Mouse (Mus musculus) neural tube, embryonic 12.5 days (tissue): ENCODE data around the gene Nkx6-1. TPM values are rescaled to one million over a fixed set of nuclear protein-coding genes. Genes with fewer than 3 reads are reported as not detected.

Experiments
- ATAC-seq: fragments of 200-750 bp; cut with Nextera tagmentation; 2 replicates; pipeline ENCODE4 v1.8.0; 2017; ENCODE audit warnings: low read depth, mild to moderate bottlenecking, moderate TSS enrichment, moderate library complexity; ENCODE audit not compliant: low FRiP score
- H3K27ac ChIP-seq: fragments of 300-500 bp; sonication (generic); 2 replicates; pipeline ENCODE4 v1.5.1; 2016
- H3K27me3 ChIP-seq: fragments of 300-500 bp; sonication (generic); replicated peaks from 2 replicates; pipeline ENCODE4 v1.6.1; 2016; ENCODE audit warnings: mild to moderate bottlenecking
- H3K36me3 ChIP-seq: fragments of 300-500 bp; sonication (generic); 2 replicates; pipeline ENCODE4 v1.6.1; 2016; ENCODE audit warnings: mild to moderate bottlenecking
- H3K4me1 ChIP-seq: fragments of 300-500 bp; sonication (generic); 2 replicates; pipeline ENCODE4 v1.6.1; 2016
- H3K4me2 ChIP-seq: fragments of 300-500 bp; sonication (generic); replicated peaks from 2 replicates; pipeline ENCODE4 v1.6.1; 2016; ENCODE audit warnings: mild to moderate bottlenecking
- H3K4me3 ChIP-seq: fragments of 300-500 bp; sonication (generic); 2 replicates; pipeline ENCODE4 v1.5.1; 2016
- H3K9ac ChIP-seq: fragments of 300-500 bp; sonication (generic); 2 replicates; pipeline ENCODE4 v1.6.1; 2016; ENCODE audit warnings: mild to moderate bottlenecking
- H3K9me3 ChIP-seq: fragments of 300-500 bp; sonication (generic); 2 replicates; pipeline ENCODE4 v1.6.1; 2016; ENCODE audit warnings: mild to moderate bottlenecking
- WGBS: fragments of 180-500 bp; shearing (Covaris S2); methylation state at CpG from one replicate; pipeline ENCODE4 v1.1.7; 2016; 5-methylcytosine and 5-hydroxymethylcytosine counted together
- polyA plus RNA-seq: library from polyadenylated mRNA; unstranded; fragments of >200 nt; fragmentation: Nextera tagmentation; extraction: Ambion mirVana; gene quantifications from 2 replicates; pipeline ENCODE4 v1.2.1, GENCODE M21; 2016

Gene Nkx6-1
- polyA plus RNA-seq = 9.6 and 11.5 TPM in 2 replicates

DNA sequence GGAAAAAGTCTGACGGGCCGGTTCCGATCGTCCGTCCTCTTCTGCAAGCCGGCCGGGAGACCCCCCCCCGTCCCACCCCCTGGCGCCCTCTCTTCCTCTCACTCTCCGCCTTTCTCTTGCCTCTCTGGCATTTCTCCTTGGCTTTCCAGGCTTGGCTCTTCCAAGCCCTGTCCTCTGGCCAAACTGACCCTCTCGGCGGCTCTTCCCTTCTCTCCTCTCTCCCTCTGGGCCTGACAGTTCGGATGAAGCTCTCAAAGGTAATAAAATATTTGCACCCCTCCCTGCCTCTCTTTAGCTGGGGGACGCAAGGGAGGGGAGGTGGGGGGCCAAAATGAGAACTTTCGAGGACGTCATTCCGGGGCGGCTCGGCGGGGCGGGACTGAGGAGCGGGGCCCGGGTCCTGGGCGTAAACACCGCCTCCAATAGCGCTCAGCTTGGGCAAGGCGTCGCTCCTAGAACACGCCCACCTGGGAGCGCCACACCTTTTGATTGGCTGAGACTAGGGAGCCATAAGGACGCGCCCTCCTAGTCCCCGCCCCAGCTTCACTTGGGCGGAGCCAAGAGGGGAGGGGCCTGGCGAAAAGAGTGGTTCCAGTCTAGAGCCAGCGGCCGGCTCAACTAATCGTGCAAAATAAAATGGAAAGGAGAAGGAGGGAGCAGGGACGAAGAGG, at the start of gene Nkx6-1:
Gene Nkx6-1, minus strand, starts transcription at position 52 of the 671 bp plus-strand sequence.
- WGBS = under 1% methylated on average over 39 of the region's 39 CpGs
- Histone ChIP-seq H3K4me1 (peaks cover 27% of the 10 kb centered on the region), H3K27me3 (peaks cover 96% of the 10 kb centered on the region), H3K36me3 (no peaks in the 10 kb centered on the region), H3K9ac (peak within 1 kb of the TSS; percentile 68), H3K4me2 (peak within 1 kb of the TSS; percentile 60), H3K4me3 (peak within 1 kb of the TSS; percentile 47), H3K9me3 (no peaks in the 10 kb centered on the region), H3K27ac (peak within 1 kb of the TSS; percentile 32; the same call in 1 of the 2 replicates)
- ATAC-seq = peak; percentile 98

DNA sequence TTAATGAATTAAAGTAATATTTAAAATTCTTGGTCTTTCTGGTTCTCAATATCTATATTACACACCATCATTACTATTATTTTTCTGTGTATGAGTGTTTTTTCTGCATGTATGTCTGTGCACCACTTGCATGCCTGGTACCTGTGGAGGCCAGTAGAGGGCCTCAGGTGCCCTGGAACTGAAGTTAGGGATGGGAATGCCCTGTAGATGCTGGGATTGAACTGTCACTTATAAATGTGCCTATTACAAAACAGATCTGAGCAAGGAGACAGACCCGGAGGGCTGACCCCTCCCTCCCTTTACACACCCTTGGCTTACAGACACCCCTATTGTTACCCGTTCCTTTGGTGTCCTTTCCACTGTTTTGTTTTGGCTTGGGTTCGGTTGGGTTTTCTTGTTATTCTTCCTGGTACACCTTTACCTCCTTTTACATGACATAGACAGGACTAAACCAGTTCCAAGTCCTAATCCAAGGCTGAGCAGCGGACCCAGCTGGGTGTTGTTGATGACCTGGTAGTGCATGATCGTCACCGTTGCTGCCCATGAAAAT, 48.3 kb upstream of the Nkx6-1 start:
- Histone ChIP-seq H3K27me3 (no peaks in the 10 kb centered on the region), H3K4me2 (no peak overlapping the region), H3K4me1 (no peaks in the 10 kb centered on the region), H3K36me3 (no peaks in the 10 kb centered on the region), H3K9ac (no peak overlapping the region), H3K27ac (no peak overlapping the region), H3K9me3 (no peaks in the 10 kb centered on the region), H3K4me3 (no peak overlapping the region)
- no peak for ATAC-seq
- 86% methylated on average over 6 of the region's 6 CpGs for WGBS

DNA sequence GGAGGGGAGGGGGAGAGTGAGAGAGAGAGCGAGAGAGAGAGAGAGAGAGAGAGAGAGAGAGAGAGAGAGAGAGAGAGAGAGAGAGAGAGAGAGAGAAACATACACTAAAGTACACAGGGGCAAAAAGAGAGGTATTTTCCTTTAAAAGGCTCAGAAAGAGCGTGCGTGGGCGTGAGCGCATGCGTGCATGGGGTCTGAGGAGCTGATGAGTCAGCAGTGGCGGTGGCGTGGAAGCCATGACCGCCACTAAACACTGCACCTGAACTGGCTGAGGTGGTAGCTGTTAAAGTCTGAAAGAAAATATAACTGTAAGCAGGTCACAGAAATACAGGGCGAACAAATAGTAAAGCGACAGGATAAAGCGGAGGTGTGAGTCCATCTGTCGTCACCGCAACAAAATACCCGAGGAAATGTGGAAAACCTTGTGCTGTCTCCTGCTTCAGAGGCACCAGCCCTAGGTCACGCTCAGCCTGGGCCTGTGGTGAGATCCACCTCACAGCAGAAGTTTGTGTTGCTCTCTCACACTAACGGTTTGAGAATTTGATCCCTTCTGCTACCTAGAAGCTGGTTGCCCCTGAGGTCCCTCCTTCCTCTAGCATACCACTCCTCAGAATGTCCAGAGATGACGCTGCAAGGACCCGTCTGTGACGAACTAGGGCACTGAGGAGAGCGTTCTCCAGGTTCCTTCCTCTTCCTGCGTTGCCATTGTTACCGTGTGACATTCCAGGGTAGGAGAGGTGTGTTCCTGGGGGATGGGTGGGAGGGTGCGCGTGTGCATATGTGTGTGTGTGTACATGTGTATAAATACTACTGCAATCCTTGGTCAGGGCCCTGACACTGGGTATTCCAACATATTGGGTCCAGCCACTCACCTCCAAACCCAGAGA, 38.8 kb upstream of the Nkx6-1 start:
- ATAC-seq = no peak
- 81% methylated on average over 24 of the region's 25 CpGs for WGBS
- Histone ChIP-seq H3K9ac (no peak overlapping the region), H3K4me3 (no peak overlapping the region), H3K27me3 (no peaks in the 10 kb centered on the region), H3K4me2 (no peak overlapping the region), H3K4me1 (no peaks in the 10 kb centered on the region), H3K9me3 (no peaks in the 10 kb centered on the region), H3K36me3 (no peaks in the 10 kb centered on the region), H3K27ac (no peak overlapping the region)

DNA sequence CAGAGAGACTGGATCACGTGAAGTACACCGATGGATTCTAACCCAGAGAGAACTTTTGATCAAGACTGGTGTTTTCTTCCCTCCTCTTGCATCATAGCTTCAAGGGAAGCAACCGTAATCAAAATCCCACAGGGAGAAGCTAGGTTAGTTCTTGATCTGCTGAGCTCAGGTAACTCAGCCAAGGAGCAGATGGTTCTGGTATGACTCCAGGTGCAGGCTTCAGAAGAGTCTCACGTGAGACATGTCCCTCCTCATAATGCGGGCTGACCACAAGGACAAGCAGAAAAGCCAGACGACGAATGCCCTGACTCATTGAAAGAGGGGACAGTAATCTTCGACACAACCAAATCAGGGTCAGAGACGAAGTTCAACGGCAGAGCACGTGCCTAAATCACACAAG, 37.8 kb upstream of the Nkx6-1 start:
- Histone ChIP-seq H3K4me1 (no peaks in the 10 kb centered on the region), H3K9ac (no peak overlapping the region), H3K36me3 (no peaks in the 10 kb centered on the region), H3K9me3 (no peaks in the 10 kb centered on the region), H3K4me3 (no peak overlapping the region), H3K27me3 (no peaks in the 10 kb centered on the region), H3K4me2 (no peak overlapping the region), H3K27ac (no peak overlapping the region)
- WGBS = 85% methylated on average over 11 of the region's 11 CpGs
- no peak for ATAC-seq

DNA sequence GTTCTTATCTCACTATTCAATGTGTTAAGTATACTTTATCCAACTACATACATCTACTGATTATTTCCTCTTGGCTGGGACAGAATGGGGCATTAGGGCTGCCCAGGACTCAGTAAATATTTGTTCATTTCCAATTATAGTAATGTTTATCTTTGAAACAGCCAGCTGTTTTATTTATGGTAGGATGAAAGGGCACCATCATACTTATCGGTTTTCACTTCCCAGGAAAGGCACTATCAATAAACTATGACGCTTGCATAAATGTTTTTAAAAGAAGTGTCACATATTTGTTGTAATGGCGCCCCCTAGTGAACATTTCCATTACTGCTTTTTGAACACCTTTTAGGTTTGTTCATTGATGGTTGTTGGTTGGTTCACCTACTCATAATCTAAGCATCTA, 35.8 kb upstream of the Nkx6-1 start:
- H3K4me2 ChIP-seq = no peak overlapping the region
- H3K27ac ChIP-seq = no peak overlapping the region
- no peak overlapping the region for H3K9ac ChIP-seq
- H3K4me3 ChIP-seq = no peak overlapping the region
- H3K27me3 ChIP-seq = no peaks in the 10 kb centered on the region
- H3K4me1 ChIP-seq = no peaks in the 10 kb centered on the region
- H3K9me3 ChIP-seq = no peaks in the 10 kb centered on the region
- ATAC-seq = no peak
- WGBS = 12% methylated on average over 3 of the region's 3 CpGs
- no peaks in the 10 kb centered on the region for H3K36me3 ChIP-seq

DNA sequence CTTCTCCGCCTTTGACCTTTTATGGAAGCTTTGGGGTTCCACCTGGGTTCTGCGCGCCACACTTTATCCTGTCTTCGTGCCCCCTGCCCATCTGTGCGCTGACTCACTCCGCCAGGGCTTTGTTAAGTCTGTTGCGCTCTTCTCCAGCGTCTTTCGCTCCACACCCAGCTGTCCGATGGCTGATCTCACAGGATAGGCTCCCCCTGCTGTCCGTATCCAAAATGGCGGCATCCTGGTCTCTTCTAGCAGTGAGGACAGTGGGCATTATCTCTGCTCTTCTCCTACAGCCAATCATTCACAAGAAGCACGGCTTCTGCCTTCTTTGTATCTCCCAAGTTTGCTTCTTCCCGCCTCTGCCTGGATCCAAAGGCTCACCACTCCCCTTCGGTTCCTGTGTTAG, 23.8 kb upstream of the Nkx6-1 start:
- H3K36me3 ChIP-seq = no peaks in the 10 kb centered on the region
- peak overlapping the region; percentile 46 for H3K4me2 ChIP-seq
- no peak overlapping the region for H3K4me3 ChIP-seq
- WGBS = 18% methylated on average over 15 of the region's 15 CpGs
- 0 out of 2 replicates have a peak, but pooled peaks cover 7% of the 10 kb centered on the region for H3K27me3 ChIP-seq
- no peaks in the 10 kb centered on the region for H3K4me1 ChIP-seq
- H3K9me3 ChIP-seq = no peaks in the 10 kb centered on the region
- ATAC-seq = peak; percentile 37; the same call in 1 of the 2 replicates
- H3K27ac ChIP-seq = no peak overlapping the region
- H3K9ac ChIP-seq = no peak overlapping the region

DNA sequence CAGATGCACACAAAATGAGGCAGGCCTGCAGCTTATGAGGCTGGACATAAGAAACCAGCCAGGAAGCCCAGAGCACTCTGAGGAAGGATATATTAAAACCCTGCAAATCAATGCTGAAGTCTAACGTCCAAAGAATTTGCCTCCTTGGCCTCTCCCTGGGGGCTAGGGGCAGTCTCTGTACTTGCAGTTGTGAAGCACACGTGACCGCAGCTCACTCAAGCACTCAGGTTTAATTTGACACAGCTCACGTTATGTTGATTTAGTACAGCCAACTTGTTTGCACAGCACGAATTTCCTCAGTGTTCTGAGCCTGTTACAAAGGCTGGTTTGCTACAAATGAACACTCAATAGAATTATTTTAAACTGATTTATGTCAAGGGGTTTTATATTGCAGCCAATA, 18.5 kb upstream of the Nkx6-1 start:
- Histone ChIP-seq H3K4me2 (no peak overlapping the region), H3K9ac (no peak overlapping the region), H3K9me3 (no peaks in the 10 kb centered on the region), H3K4me3 (no peak overlapping the region), H3K36me3 (no peaks in the 10 kb centered on the region), H3K27ac (no peak overlapping the region), H3K27me3 (0 out of 2 replicates have a peak, but pooled peaks cover 6% of the 10 kb centered on the region), H3K4me1 (no peaks in the 10 kb centered on the region)
- WGBS = 58% methylated on average over 5 of the region's 5 CpGs
- ATAC-seq = no peak

DNA sequence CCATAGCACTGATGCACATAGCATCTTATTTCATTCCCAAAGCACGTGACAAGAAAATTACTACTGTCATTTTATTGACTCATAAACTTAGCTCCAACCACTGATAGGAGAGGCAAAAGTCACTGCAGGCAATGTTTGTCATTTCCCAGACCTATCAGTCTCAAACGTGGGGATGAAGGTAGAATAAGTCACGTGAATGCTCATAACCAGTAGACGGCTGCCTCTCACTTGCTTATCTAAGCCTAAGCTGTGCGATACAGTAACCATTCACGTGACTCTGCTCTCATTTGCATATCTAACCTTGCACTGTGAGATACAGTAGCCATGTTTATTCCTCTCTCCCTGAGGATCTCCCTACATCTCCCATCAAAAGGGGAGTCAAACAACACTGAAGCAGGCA, 15.5 kb upstream of the Nkx6-1 start:
- WGBS = 84% methylated on average over 6 of the region's 6 CpGs
- no peak overlapping the region for H3K9ac ChIP-seq
- no peaks in the 10 kb centered on the region for H3K27me3 ChIP-seq
- H3K27ac ChIP-seq = no peak overlapping the region
- no peaks in the 10 kb centered on the region for H3K9me3 ChIP-seq
- no peak overlapping the region for H3K4me3 ChIP-seq
- H3K36me3 ChIP-seq = no peaks in the 10 kb centered on the region
- no peak overlapping the region for H3K4me2 ChIP-seq
- ATAC-seq = no peak
- no peaks in the 10 kb centered on the region for H3K4me1 ChIP-seq

DNA sequence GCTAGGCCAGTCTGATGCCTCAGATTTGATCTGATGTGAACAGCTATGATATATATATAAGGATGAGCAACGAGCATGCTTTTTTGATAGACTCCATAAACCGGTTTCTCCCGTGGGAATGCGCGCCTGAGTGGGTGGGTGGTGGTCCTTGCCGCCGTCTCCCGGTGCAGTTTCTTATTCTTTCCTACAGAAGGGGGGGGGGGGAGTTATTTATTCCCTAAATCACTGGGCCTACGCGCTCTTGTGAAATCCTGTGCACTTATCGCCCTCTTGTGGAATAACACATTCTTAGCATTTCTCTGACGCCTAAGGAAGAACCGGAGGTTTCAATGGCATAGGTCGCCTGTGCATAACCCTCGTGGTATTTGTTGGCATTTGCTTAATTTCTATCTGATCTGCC, 4.6 kb upstream of the Nkx6-1 start:
- Histone ChIP-seq H3K4me3 (no peak overlapping the region), H3K36me3 (no peaks in the 10 kb centered on the region), H3K27ac (no peak overlapping the region), H3K27me3 (peaks cover 62% of the 10 kb centered on the region), H3K4me1 (peaks cover 13% of the 10 kb centered on the region), H3K9ac (no peak overlapping the region), H3K9me3 (no peaks in the 10 kb centered on the region), H3K4me2 (peak overlapping the region; percentile 40)
- ATAC-seq = no peak
- 3% methylated on average over 15 of the region's 15 CpGs for WGBS

DNA sequence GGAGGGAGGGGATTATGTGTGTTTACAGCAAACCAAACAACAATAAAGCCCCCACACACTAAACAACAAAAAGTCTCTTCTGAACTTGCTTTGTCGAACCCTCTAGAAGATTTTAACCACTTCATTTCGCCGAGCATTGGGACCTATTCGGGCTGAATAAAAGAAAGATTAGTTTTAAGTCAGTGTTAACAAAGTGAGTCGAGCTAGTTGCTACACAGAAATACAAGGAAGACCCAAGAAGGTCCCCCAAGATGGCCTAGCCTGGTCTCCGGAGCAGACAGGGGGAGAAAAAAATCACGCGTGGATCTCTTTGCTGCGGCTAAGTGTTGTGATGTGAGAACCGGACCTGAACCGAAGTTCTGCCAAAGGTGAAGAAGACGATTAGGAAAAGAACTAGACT, 3.7 kb upstream of the Nkx6-1 start:
- Histone ChIP-seq H3K36me3 (no peaks in the 10 kb centered on the region), H3K9me3 (no peaks in the 10 kb centered on the region), H3K9ac (no peak overlapping the region), H3K4me3 (no peak overlapping the region), H3K27me3 (peaks cover 71% of the 10 kb centered on the region), H3K4me1 (peaks cover 22% of the 10 kb centered on the region), H3K27ac (no peak overlapping the region), H3K4me2 (peak overlapping the region; percentile 60; the same call in 1 of the 2 replicates)
- 3% methylated on average over 12 of the region's 12 CpGs for WGBS
- ATAC-seq = no peak

DNA sequence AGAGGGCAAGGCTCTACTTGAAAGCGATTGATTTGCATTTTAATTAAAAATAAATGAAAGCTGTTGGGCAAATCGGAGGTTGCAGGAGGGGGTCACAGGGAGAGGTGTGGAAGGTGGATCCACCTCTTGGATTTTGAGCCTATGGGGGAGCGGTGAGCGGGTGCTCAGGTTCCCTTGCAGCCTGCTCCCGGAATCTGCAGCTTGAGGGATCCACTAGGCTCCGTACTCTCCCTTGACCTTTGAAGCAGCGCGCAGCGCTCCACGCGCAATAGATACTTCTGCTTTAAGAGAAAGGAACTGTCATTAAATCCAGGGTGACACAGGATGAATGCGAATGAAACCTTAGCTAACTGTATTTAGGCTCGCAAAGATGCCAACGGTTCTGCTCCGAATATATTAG, 3.2 kb upstream of the Nkx6-1 start:
- Histone ChIP-seq H3K9me3 (no peaks in the 10 kb centered on the region), H3K4me2 (peak overlapping the region; percentile 60), H3K27ac (no peak overlapping the region), H3K36me3 (no peaks in the 10 kb centered on the region), H3K4me1 (peaks cover 27% of the 10 kb centered on the region), H3K9ac (no peak overlapping the region), H3K27me3 (peaks cover 76% of the 10 kb centered on the region), H3K4me3 (no peak overlapping the region)
- ATAC-seq = no peak
- 1% methylated on average over 15 of the region's 15 CpGs for WGBS

DNA sequence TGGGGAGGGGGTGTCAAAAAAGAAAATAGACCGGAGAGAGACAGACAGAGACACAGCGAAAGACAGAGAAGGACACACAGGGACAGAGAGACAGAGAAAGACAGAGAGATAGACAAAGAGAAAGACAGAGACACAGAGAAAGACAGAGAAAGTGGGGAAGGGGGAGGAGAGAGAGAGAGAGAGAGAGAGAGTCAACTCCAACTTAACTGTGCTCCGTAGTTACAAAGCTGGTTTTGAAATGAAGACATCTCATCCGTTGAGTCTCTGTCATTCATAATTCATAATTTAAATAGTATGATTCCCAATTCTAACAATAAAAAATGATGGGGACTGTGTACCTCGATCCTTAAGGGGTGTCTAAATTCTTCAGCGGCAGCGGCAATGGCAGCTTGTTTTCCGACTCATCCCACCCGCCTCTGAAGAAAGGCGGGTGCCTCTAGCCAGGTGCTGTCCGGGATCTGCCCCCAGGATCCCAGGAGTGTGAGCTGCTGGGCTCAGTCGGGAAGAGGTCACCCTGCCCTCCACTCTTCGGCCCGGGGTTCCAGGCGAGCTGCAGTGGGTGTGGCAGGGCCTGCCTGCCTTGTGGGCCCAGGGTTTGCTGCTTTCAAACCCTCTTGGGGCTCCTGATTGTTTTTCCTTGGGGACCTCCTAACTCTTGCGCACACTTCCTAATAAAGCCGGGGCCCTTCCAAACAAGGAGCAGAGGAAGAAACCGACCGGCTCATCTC, 2.6 kb upstream of the Nkx6-1 start:
- no peak for ATAC-seq
- under 1% methylated on average over 19 of the region's 19 CpGs for WGBS
- Histone ChIP-seq H3K27me3 (peaks cover 82% of the 10 kb centered on the region), H3K27ac (no peak overlapping the region), H3K4me2 (peak overlapping the region; percentile 60), H3K9me3 (no peaks in the 10 kb centered on the region), H3K36me3 (no peaks in the 10 kb centered on the region), H3K9ac (no peak overlapping the region), H3K4me1 (peaks cover 27% of the 10 kb centered on the region), H3K4me3 (peak overlapping the region; percentile 10; the same call in 1 of the 2 replicates)
